Mouse (Mus musculus) CD4-positive, CD25-positive, alpha-beta regulatory T cell, adult 9 weeks (primary cell): ENCODE results near the gene Itih3. TPM values are rescaled to one million over a fixed set of nuclear protein-coding genes. Genes with fewer than 3 reads are reported as not detected.

Source experiments
- polyA plus RNA-seq: library from polyadenylated mRNA; unstranded; fragments of 100-300 nt; shearing (Covaris generic); gene quantifications from one replicate; pipeline ENCODE4 v1.2.1, GENCODE M21; 2017

The Itih3 gene
- polyA plus RNA-seq: not detected

GRCm38 (mm10) chr14:30923375-30924105 is at the start of gene Itih3:
Gene Itih3 (minus strand): TSS chr14:30923760.

GRCm38 (mm10) chr14:30951154-30951825 is 27.7 kb upstream of the Itih3 start, which contains the start of gene Nek4:
Gene Nek4 (plus strand): TSS chr14:30951377.

GRCm38 (mm10) chr14:30943038-30943437 is 19.5 kb upstream of the Itih3 start, which contains the start of gene Itih1:
Gene Itih1 (minus strand): TSS chr14:30943289.

GRCm38 (mm10) chr14:30886204-30886603 is 37.4 kb downstream of the Itih3 start, which contains the start of gene Itih4:
Gene Itih4 (plus strand): TSS chr14:30886476.

GRCm38 (mm10) chr14:30878958-30879571 is 44.5 kb downstream of the Itih3 start, which contains the start of gene Mustn1:
Gene Mustn1 (plus strand): TSS chr14:30879200.

Other genes with a start within 250 kb of the Itih3 start
- gene Sfmbt1, start 208.9 kb downstream of the Itih3 start, polyA plus RNA-seq: 10.4 TPM
- 2.6 TPM for gene Tmem110, start 98.2 kb downstream of the Itih3 start, polyA plus RNA-seq
- gene Mustn1, start 44.6 kb downstream of the Itih3 start, polyA plus RNA-seq: 0.89 TPM
- not detected for gene Itih4, start 37.3 kb downstream of the Itih3 start, polyA plus RNA-seq
- gene Itih1, start 19.5 kb upstream of the Itih3 start, polyA plus RNA-seq: not detected
- 8.5 TPM for gene Nek4, start 27.6 kb upstream of the Itih3 start, polyA plus RNA-seq
- 6.7 TPM for gene Glt8d1, start 77.6 kb upstream of the Itih3 start, polyA plus RNA-seq
- gene Spcs1, start 77.9 kb upstream of the Itih3 start, polyA plus RNA-seq: 353 TPM
- 34.9 TPM for gene Pbrm1, start 95.4 kb upstream of the Itih3 start, polyA plus RNA-seq
- 111 TPM for gene Gnl3, start 95.4 kb upstream of the Itih3 start, polyA plus RNA-seq
- gene Smim4, start 205.2 kb upstream of the Itih3 start, polyA plus RNA-seq: 111 TPM
- gene Nt5dc2, start 207.3 kb upstream of the Itih3 start, polyA plus RNA-seq: not detected
- gene Stab1, start 244.9 kb upstream of the Itih3 start, polyA plus RNA-seq: 4.1 TPM